Mouse (Mus musculus): Measurements from ENCODE around the gene Skint1.
"Not testable (repeated sequence)": the region's sequence is repeated elsewhere in the genome, so short reads cannot be mapped to it uniquely, and the experiment has no call there.

Skint1 gene

GRCm38 (mm10) chr4:112005969-112006368, at the start of gene Skint1:
Gene Skint1, plus strand, starts transcription at chr4:112006269.
- no peak for DNase-seq (ENCODE audit: extremely low read depth, low read depth)

- DNase-seq (ENCODE audit: extremely low read depth, low read depth), result no peak
Observed at GRCm38 (mm10) chr4:111961309-111961708, 44.8 kb upstream of the Skint1 start.

- DNase-seq (ENCODE audit: extremely low read depth, low read depth), result not testable (repeated sequence)
Observed at GRCm38 (mm10) chr4:111963241-111963640, 42.8 kb upstream of the Skint1 start.

- DNase-seq (ENCODE audit: extremely low read depth, low read depth), result no peak
Observed at GRCm38 (mm10) chr4:111963669-111964068, 42.4 kb upstream of the Skint1 start.

GRCm38 (mm10) chr4:111972623-111973022, 33.4 kb upstream of the Skint1 start, which contains the start of gene Skint7:
Gene Skint7, plus strand, starts transcription at chr4:111972923.
- no peak for DNase-seq (ENCODE audit: extremely low read depth, low read depth)

GRCm38 (mm10) chr4:112071716-112072115, 65.6 kb downstream of the Skint1 start, which contains the start of gene Skint4:
Gene Skint4, plus strand, starts transcription at chr4:112072016.
- no peak for DNase-seq (ENCODE audit: extremely low read depth, low read depth)
